13 mouse cellular contexts compared by ENCODE assay signal in the genomic region with DNA sequence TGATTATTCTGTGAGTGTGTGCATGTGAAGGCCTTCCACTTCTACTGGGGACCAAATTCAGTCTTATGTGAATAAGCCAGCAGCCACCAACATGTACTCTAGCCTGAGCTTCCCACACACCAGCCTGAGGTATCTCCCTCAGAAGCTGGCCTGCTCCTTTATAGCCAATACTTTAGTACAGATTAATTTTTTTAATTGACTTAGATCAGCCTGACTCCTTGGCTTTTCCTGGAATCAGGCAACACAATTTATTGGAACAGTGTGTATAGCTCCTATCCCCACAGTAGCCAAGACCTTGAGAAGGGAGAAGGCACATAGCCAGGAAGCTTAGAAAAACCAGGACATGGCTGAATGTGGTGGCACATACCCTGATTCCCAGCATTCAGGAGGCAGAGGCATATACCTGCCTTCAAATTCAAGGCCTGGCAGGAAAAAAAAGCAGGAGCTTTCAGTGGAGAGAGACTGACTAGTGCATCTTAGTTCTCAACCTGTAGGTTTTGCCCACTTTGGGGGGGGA. TPM values are rescaled to one million over a fixed set of nuclear protein-coding genes. Genes with fewer than 3 reads are reported as not detected.
DNase-seq lines count a peak whose midpoint lies in the region; ATAC-seq and TF ChIP-seq lines count a peak whose summit lies in the region.
"Had no signal": no experiment of that assay in that cellular context is flagged by ENCODE, and none has a peak within 500 bp of the region (broad histone marks: within the 10 kb centered on the region; RNA-seq: fewer than 3 reads in every experiment).

No protein-coding gene starts in this region.

- H3K27ac ChIP-seq in hindbrain, embryonic 13.5 days, result no peak overlapping the region
- H3K27ac ChIP-seq in hindbrain, embryonic 11.5 days (ENCODE audit: low read depth, low read length), result no peak overlapping the region
- H3K27ac ChIP-seq in midbrain, embryonic 12.5 days (replicated peaks), result no peak overlapping the region; the same call in 1 of the 2 replicates
- no peak overlapping the region for H3K27ac ChIP-seq in midbrain, embryonic 11.5 days (ENCODE audit: low read depth, low read length)
- H3K27ac ChIP-seq in embryonic fibroblast, embryonic 13.5 days (ENCODE audit: insufficient read depth, low read length), result no peak overlapping the region
- H3K27ac ChIP-seq: left cerebral cortex, adult 2 months; liver, embryonic 14.5 days had no signal

- H3K9me3 ChIP-seq in hindbrain, embryonic 13.5 days, result no peaks in the 10 kb centered on the region
- H3K9me3 ChIP-seq in hindbrain, embryonic 11.5 days (ENCODE audit: control insufficient read depth, low read length), result no peaks in the 10 kb centered on the region
- H3K9me3 ChIP-seq in midbrain, embryonic 12.5 days, result no peaks in the 10 kb centered on the region
- H3K9me3 ChIP-seq in midbrain, embryonic 11.5 days (ENCODE audit: control insufficient read depth, low read length), result no peaks in the 10 kb centered on the region

- peak overlapping the region; percentile 99 for H3K4me2 ChIP-seq in hindbrain, embryonic 13.5 days
- H3K4me2 ChIP-seq in hindbrain, embryonic 11.5 days (replicated peaks; ENCODE audit: low read depth, low read length), result no peak overlapping the region
- H3K4me2 ChIP-seq in midbrain, embryonic 12.5 days (replicated peaks), result 0 out of 2 replicates have a peak overlapping the region, but pooled peaks have one; percentile 96
- no peak overlapping the region for H3K4me2 ChIP-seq in midbrain, embryonic 11.5 days
- H3K4me2 ChIP-seq: heart, embryonic 11.5 days had no signal

- H3K4me1 ChIP-seq in hindbrain, embryonic 13.5 days (replicated peaks), result peaks cover 34% of the 10 kb centered on the region
- no peaks in the 10 kb centered on the region; the same call in 1 of the 2 replicates for H3K4me1 ChIP-seq in hindbrain, embryonic 11.5 days (replicated peaks; ENCODE audit: control insufficient read depth, insufficient read depth, low read length)
- H3K4me1 ChIP-seq in midbrain, embryonic 12.5 days, result peaks cover 23% of the 10 kb centered on the region
- peaks cover 14% of the 10 kb centered on the region; the same call in 1 of the 2 replicates for H3K4me1 ChIP-seq in midbrain, embryonic 11.5 days (ENCODE audit: control insufficient read depth, insufficient read depth, low read length)
- peaks cover 6% of the 10 kb centered on the region for H3K4me1 ChIP-seq in embryonic fibroblast, embryonic 13.5 days (ENCODE audit: control insufficient read depth, insufficient read depth, low read length)

- no peak overlapping the region for H3K9ac ChIP-seq in hindbrain, embryonic 13.5 days
- no peak overlapping the region for H3K9ac ChIP-seq in hindbrain, embryonic 11.5 days (ENCODE audit: low read depth, low read length)
- H3K9ac ChIP-seq in midbrain, embryonic 12.5 days (replicated peaks), result no peak overlapping the region
- H3K9ac ChIP-seq in midbrain, embryonic 11.5 days (ENCODE audit: low read length), result no peak overlapping the region

- H3K36me3 ChIP-seq in hindbrain, embryonic 13.5 days, result peaks cover 16% of the 10 kb centered on the region
- peaks cover 2% of the 10 kb centered on the region; the same call in 1 of the 2 replicates for H3K36me3 ChIP-seq in hindbrain, embryonic 11.5 days (ENCODE audit: control insufficient read depth, insufficient read depth, low read length)
- H3K36me3 ChIP-seq in midbrain, embryonic 12.5 days, result peaks cover 29% of the 10 kb centered on the region
- peaks cover 7% of the 10 kb centered on the region; the same call in 1 of the 2 replicates for H3K36me3 ChIP-seq in midbrain, embryonic 11.5 days (ENCODE audit: control insufficient read depth, insufficient read depth, low read length)

- peak; percentile 25 for DNase-seq in cerebellum, adult 9-11 months
- no peak for DNase-seq in cerebellum, adult 18-20 months
- DNase-seq in hindbrain, embryonic 11.5 days (ENCODE audit: low spot score), result no peak
- DNase-seq in midbrain, embryonic 11.5 days (ENCODE audit: low spot score, missing footprints), result no peak
- no peak for DNase-seq in left cerebral cortex, adult 9 months (ENCODE audit: low spot score in 2 of 2)
- DNase-seq: lung, postnatal 4 days had no signal

- TF ChIP-seq POLR2A in embryonic fibroblast, embryonic 13.5 days (IDR thresholded peaks at IDR 0.05; ENCODE audit: low read depth, low read length), result peak; percentile 53

- ATAC-seq in hindbrain, embryonic 13.5 days (ENCODE audit: low FRiP score), result no peak
- no peak for ATAC-seq in hindbrain, embryonic 11.5 days (ENCODE audit: low FRiP score)
- no peak for ATAC-seq in midbrain, embryonic 12.5 days (ENCODE audit: low FRiP score, low read depth)
- ATAC-seq in midbrain, embryonic 11.5 days (ENCODE audit: low FRiP score), result no peak
- ATAC-seq: activated CD4-positive, CD25-positive, alpha-beta regulatory T cell, adult 4 months had no signal

- H3K4me3 ChIP-seq in hindbrain, embryonic 13.5 days, result 0 out of 2 replicates have a peak overlapping the region, but pooled peaks have one; percentile 58
- H3K4me3 ChIP-seq in hindbrain, embryonic 11.5 days (ENCODE audit: low read depth, low read length), result no peak overlapping the region
- no peak overlapping the region for H3K4me3 ChIP-seq in midbrain, embryonic 12.5 days
- no peak overlapping the region for H3K4me3 ChIP-seq in midbrain, embryonic 11.5 days (ENCODE audit: low read depth, low read length)
- H3K4me3 ChIP-seq in embryonic fibroblast, embryonic 13.5 days (ENCODE audit: insufficient read depth, low read length), result no peak overlapping the region
- H3K4me3 ChIP-seq: left cerebral cortex, adult 2 months had no signal

- no peak for TF ChIP-seq CTCF in embryonic fibroblast, embryonic 13.5 days (IDR thresholded peaks at IDR 0.05; ENCODE audit: borderline replicate concordance, insufficient read depth, low read length)

- H3K27me3 ChIP-seq in hindbrain, embryonic 13.5 days, result no peaks in the 10 kb centered on the region
- no peaks in the 10 kb centered on the region for H3K27me3 ChIP-seq in hindbrain, embryonic 11.5 days (ENCODE audit: control insufficient read depth, insufficient read depth, low read length)
- peaks cover 7% of the 10 kb centered on the region for H3K27me3 ChIP-seq in midbrain, embryonic 12.5 days
- no peaks in the 10 kb centered on the region; the same call in 1 of the 2 replicates for H3K27me3 ChIP-seq in midbrain, embryonic 11.5 days (ENCODE audit: control insufficient read depth, insufficient read depth, low read length)

RNA-seq across cellular contexts. Expression of gene Ubb, which starts 5.0 kb away (rescaled TPM):
- polyA plus RNA-seq in hindbrain, embryonic 13.5 days (2015; fragmentation: Nextera tagmentation; extraction: Ambion mirVana), result 4,618 and 4,725 TPM in 2 replicates
- 3,694 and 3,897 TPM in 2 replicates for polyA plus RNA-seq in hindbrain, embryonic 11.5 days (2014; fragmentation: Nextera tagmentation; extraction: Ambion mirVana)
- polyA plus RNA-seq in midbrain, embryonic 12.5 days (2016; fragmentation: Nextera tagmentation; extraction: Ambion mirVana), result 3,778 and 3,810 TPM in 2 replicates
- 3,727 and 3,899 TPM in 2 replicates for polyA plus RNA-seq in midbrain, embryonic 11.5 days (2014; fragmentation: Nextera tagmentation; extraction: Ambion mirVana)
- 493 and 593 TPM in 2 replicates for polyA plus RNA-seq in embryonic fibroblast, embryonic 13.5 days (2011; ENCODE audit: insufficient read length, low read depth, missing spikeins)

RNA-seq across cellular contexts. Expression of gene Cenpv, which starts 16.9 kb away (rescaled TPM):
- polyA plus RNA-seq in hindbrain, embryonic 13.5 days (2015; fragmentation: Nextera tagmentation; extraction: Ambion mirVana), result 49.4 and 55.5 TPM in 2 replicates
- polyA plus RNA-seq in hindbrain, embryonic 11.5 days (2014; fragmentation: Nextera tagmentation; extraction: Ambion mirVana), result 44.2 and 50.0 TPM in 2 replicates
- 73.6 and 86.9 TPM in 2 replicates for polyA plus RNA-seq in midbrain, embryonic 12.5 days (2016; fragmentation: Nextera tagmentation; extraction: Ambion mirVana)
- 54.8 and 68.5 TPM in 2 replicates for polyA plus RNA-seq in midbrain, embryonic 11.5 days (2014; fragmentation: Nextera tagmentation; extraction: Ambion mirVana)
- 6.3 and 7.3 TPM in 2 replicates for polyA plus RNA-seq in embryonic fibroblast, embryonic 13.5 days (2011; ENCODE audit: insufficient read length, low read depth, missing spikeins)

RNA-seq across cellular contexts. Expression of gene Trpv2, which starts 18.3 kb away (rescaled TPM):
- 21.5 and 21.7 TPM in 2 replicates for polyA plus RNA-seq in hindbrain, embryonic 13.5 days (2015; fragmentation: Nextera tagmentation; extraction: Ambion mirVana)
- 6.5 and 8.9 TPM in 2 replicates for polyA plus RNA-seq in hindbrain, embryonic 11.5 days (2014; fragmentation: Nextera tagmentation; extraction: Ambion mirVana)
- 10.9 and 12.7 TPM in 2 replicates for polyA plus RNA-seq in midbrain, embryonic 12.5 days (2016; fragmentation: Nextera tagmentation; extraction: Ambion mirVana)
- polyA plus RNA-seq in midbrain, embryonic 11.5 days (2014; fragmentation: Nextera tagmentation; extraction: Ambion mirVana), result 4.9 and 5.4 TPM in 2 replicates
- 9.6 and 11.4 TPM in 2 replicates for polyA plus RNA-seq in embryonic fibroblast, embryonic 13.5 days (2011; ENCODE audit: insufficient read length, low read depth, missing spikeins)

Comparison
In these comparisons a context has a peak if more than half of its experiments do, and no peak if none do; other contexts are left out.
1. H3K4me2 ChIP-seq: peak in hindbrain, embryonic 13.5 days (single experiment) and midbrain, embryonic 12.5 days (single experiment); none in hindbrain, embryonic 11.5 days (single experiment) and midbrain, embryonic 11.5 days (single experiment).